Mouse (Mus musculus): ENCODE data around the gene Slc39a11. TPM values are rescaled to one million over a fixed set of nuclear protein-coding genes. Genes with fewer than 3 reads are reported as not detected.

Slc39a11 gene
- polyA plus RNA-seq, 1 experiment, result 32.4 TPM

DNA sequence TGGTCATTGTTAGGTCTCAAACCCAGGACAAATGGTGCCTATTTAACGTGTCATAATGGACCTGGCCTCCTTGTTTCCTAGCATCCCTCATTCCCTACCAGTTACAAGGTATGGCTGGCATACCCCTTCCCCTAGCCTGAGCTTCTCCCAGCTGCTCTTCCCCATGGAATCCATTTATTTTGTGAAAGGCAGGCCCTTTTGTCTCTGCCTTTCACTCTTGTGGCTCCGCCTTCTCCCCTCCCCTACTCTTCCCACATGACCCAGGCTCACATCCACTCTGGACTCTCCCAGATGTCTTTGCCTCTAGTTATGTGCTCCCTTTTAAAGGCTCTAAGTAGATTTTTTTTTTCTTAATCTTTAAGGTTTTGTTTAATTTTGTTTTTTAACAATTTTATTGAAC is 37.2 kb upstream of the Slc39a11 start:
- Histone ChIP-seq H3K27me3 (ENCODE audit: control insufficient read depth, insufficient read depth, low read length) (no peaks in the 10 kb centered on the region), H3K27ac (ENCODE audit: insufficient read depth, low read depth, low read length) (no peak overlapping the region), H3K36me3 (ENCODE audit: control insufficient read depth, insufficient read depth, low read length) (peaks cover 17% of the 10 kb centered on the region), H3K4me1 (ENCODE audit: control insufficient read depth, insufficient read depth, insufficient read length, low read length) (peaks cover 7% of the 10 kb centered on the region), H3K4me3 (ENCODE audit: low read depth, low read length) (no peak overlapping the region)
- WGBS, result 79% methylated on average over 2 of the region's 2 CpGs
- no peak for TF ChIP-seq CTCF (IDR thresholded peaks at IDR 0.05; ENCODE audit: extremely low read depth, insufficient read length, insufficient replicate concordance, low read depth, low read length)
- no peak for TF ChIP-seq POLR2A (IDR thresholded peaks at IDR 0.05; ENCODE audit: low read depth, low read length)

GRCm38 (mm10) chr11:113684707-113685426 is 35.0 kb upstream of the Slc39a11 start:
- Histone ChIP-seq H3K27me3 (ENCODE audit: control insufficient read depth, insufficient read depth, low read length) (no peaks in the 10 kb centered on the region), H3K4me3 (ENCODE audit: low read depth, low read length) (peak overlapping the region; percentile 75), H3K4me1 (ENCODE audit: control insufficient read depth, insufficient read depth, insufficient read length, low read length) (peaks cover 7% of the 10 kb centered on the region), H3K27ac (ENCODE audit: insufficient read depth, low read depth, low read length) (no peak overlapping the region), H3K36me3 (ENCODE audit: control insufficient read depth, insufficient read depth, low read length) (peaks cover 14% of the 10 kb centered on the region)
- TF ChIP-seq POLR2A (IDR thresholded peaks at IDR 0.05; ENCODE audit: low read depth, low read length) (no peak), CTCF (IDR thresholded peaks at IDR 0.05; ENCODE audit: extremely low read depth, insufficient read length, insufficient replicate concordance, low read depth, low read length) (no peak)
- WGBS, result 39% methylated on average over 25 of the region's 25 CpGs

- Histone ChIP-seq H3K27ac (ENCODE audit: insufficient read depth, low read depth, low read length) (peak within 1 kb of the TSS; percentile 80), H3K4me1 (ENCODE audit: control insufficient read depth, insufficient read depth, insufficient read length, low read length) (peaks cover 7% of the 10 kb centered on the region), H3K27me3 (ENCODE audit: control insufficient read depth, insufficient read depth, low read length) (no peaks in the 10 kb centered on the region), H3K36me3 (ENCODE audit: control insufficient read depth, insufficient read depth, low read length) (peaks cover 12% of the 10 kb centered on the region), H3K4me3 (ENCODE audit: low read depth, low read length) (peak within 1 kb of the TSS; percentile 75)
- under 1% methylated on average over 72 of the region's 73 CpGs for WGBS
- TF ChIP-seq CTCF (IDR thresholded peaks at IDR 0.05; ENCODE audit: extremely low read depth, insufficient read length, insufficient replicate concordance, low read depth, low read length) (no peak), POLR2A (IDR thresholded peaks at IDR 0.05; ENCODE audit: low read depth, low read length) (peak; percentile 66)
Measured at GRCm38 (mm10) chr11:113683957-113684706, 34.3 kb upstream of the Slc39a11 start, which contains the start of the genes Fam104a and D11Wsu47e. Gene Fam104a, minus strand, starts transcription at chr11:113684155. Gene D11Wsu47e, plus strand, starts transcription at chr11:113684412.

DNA sequence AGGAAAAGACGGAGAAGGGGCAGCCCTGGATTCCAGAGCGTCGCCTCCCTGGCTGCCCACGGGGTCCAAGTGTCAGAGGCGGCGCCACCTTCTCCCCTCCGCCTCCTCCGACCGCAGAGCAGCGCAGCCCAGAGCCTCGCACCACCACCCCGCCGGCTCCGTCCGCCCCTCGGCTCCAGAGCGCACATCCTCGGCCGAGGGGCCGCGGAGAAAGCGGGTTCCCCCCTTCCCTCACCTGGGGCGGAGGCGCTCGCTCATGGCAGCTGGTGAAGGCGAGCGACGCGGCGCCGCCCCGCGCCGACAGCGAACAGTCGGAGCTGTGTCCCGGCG is 33.7 kb upstream of the Slc39a11 start:
- H3K36me3 ChIP-seq (ENCODE audit: control insufficient read depth, insufficient read depth, low read length), result peaks cover 8% of the 10 kb centered on the region
- H3K4me3 ChIP-seq (ENCODE audit: low read depth, low read length), result peak overlapping the region; percentile 75
- WGBS, result under 1% methylated on average over 38 of the region's 38 CpGs
- no peaks in the 10 kb centered on the region for H3K27me3 ChIP-seq (ENCODE audit: control insufficient read depth, insufficient read depth, low read length)
- peaks cover 7% of the 10 kb centered on the region for H3K4me1 ChIP-seq (ENCODE audit: control insufficient read depth, insufficient read depth, insufficient read length, low read length)
- TF ChIP-seq CTCF (IDR thresholded peaks at IDR 0.05; ENCODE audit: extremely low read depth, insufficient read length, insufficient replicate concordance, low read depth, low read length) (no peak), POLR2A (IDR thresholded peaks at IDR 0.05; ENCODE audit: low read depth, low read length) (no peak)
- H3K27ac ChIP-seq (ENCODE audit: insufficient read depth, low read depth, low read length), result peak overlapping the region; percentile 80

DNA sequence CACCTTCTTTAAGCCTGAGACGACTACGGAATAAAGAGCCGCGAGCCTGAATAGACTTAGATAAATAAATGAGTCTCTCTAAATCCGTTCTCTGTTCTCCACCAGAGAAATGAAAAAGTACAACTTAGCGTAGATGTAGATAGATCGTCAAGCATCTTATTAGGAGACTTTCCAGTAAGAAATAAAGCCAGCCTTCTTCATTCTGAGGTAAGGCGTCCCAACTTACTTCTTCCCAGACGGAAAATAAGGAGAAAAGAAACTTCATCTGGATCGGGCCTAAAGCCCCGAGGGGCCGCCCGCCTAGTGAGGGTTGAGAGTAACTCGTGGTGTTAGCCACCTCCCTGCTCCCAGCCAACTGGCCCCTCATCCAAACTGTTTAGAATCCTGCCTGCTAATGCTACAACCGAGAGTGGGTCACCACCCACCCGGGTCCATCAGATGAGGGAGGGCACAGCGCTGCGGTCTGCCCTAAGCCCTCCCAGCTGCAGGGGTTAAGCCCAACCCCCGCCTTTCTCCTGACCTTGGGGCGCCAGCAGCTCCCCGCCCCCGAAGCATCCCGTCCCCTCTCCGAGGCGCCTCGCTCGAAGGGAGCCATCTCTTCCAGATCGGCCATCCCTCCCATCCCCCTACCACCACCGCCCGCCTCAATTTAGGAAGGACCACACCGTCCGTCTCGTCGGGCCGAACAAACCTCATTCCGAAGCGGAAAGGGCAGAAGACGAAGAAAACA is 33.2 kb upstream of the Slc39a11 start:
- no peak for TF ChIP-seq POLR2A (IDR thresholded peaks at IDR 0.05; ENCODE audit: low read depth, low read length)
- TF ChIP-seq CTCF (IDR thresholded peaks at IDR 0.05; ENCODE audit: extremely low read depth, insufficient read length, insufficient replicate concordance, low read depth, low read length), result no peak
- WGBS, result 2% methylated on average over 38 of the region's 38 CpGs
- Histone ChIP-seq H3K27ac (ENCODE audit: insufficient read depth, low read depth, low read length) (peak overlapping the region; percentile 80), H3K4me1 (ENCODE audit: control insufficient read depth, insufficient read depth, insufficient read length, low read length) (peaks cover 7% of the 10 kb centered on the region), H3K4me3 (ENCODE audit: low read depth, low read length) (peak overlapping the region; percentile 75), H3K36me3 (ENCODE audit: control insufficient read depth, insufficient read depth, low read length) (peaks cover 3% of the 10 kb centered on the region), H3K27me3 (ENCODE audit: control insufficient read depth, insufficient read depth, low read length) (no peaks in the 10 kb centered on the region)

- no peak overlapping the region for H3K4me3 ChIP-seq (ENCODE audit: low read depth, low read length)
- TF ChIP-seq POLR2A (IDR thresholded peaks at IDR 0.05; ENCODE audit: low read depth, low read length), result no peak
- no peak for TF ChIP-seq CTCF (IDR thresholded peaks at IDR 0.05; ENCODE audit: extremely low read depth, insufficient read length, insufficient replicate concordance, low read depth, low read length)
Measured at GRCm38 (mm10) chr11:113681979-113682378, 32.1 kb upstream of the Slc39a11 start.

More at GRCm38 (mm10) chr11:113681979-113682378, 32.1 kb upstream of the Slc39a11 start:
- Histone ChIP-seq H3K36me3 (ENCODE audit: control insufficient read depth, insufficient read depth, low read length) (peaks cover 3% of the 10 kb centered on the region), H3K27me3 (ENCODE audit: control insufficient read depth, insufficient read depth, low read length) (no peaks in the 10 kb centered on the region), H3K4me1 (ENCODE audit: control insufficient read depth, insufficient read depth, insufficient read length, low read length) (peaks cover 7% of the 10 kb centered on the region), H3K27ac (ENCODE audit: insufficient read depth, low read depth, low read length) (no peak overlapping the region)

Measured in small intestine, adult 2 months (tissue).